Mouse (Mus musculus): ENCODE measurements around the gene Clic1. TPM values are rescaled to one million over a fixed set of nuclear protein-coding genes. Genes with fewer than 3 reads are reported as not detected.

Clic1 gene
- polyA plus RNA-seq, 1 experiment from 2014 or later: 99.6 TPM

- Histone ChIP-seq H3K36me3 (no peaks in the 10 kb centered on the region), H3K4me3 (replicated peaks) (peak within 1 kb of the TSS; percentile 21), H3K27me3 (no peaks in the 10 kb centered on the region), H3K4me1 (replicated peaks) (peaks cover 20% of the 10 kb centered on the region), H3K9ac (replicated peaks) (peak within 1 kb of the TSS; percentile 37; the same call in 1 of the 2 replicates), H3K27ac (no peak within 1 kb of the TSS), H3K4me2 (replicated peaks) (peak within 1 kb of the TSS; percentile 46), H3K9me3 (no peaks in the 10 kb centered on the region)
- 11% methylated on average over 13 of the region's 14 CpGs for WGBS
- ATAC-seq: peak; percentile 48; the same call in 1 of the 2 replicates
Observed at GRCm38 (mm10) chr17:35077786-35078233, 28.0 kb downstream of the Clic1 start, which contains the start of gene Ly6g6d. Ly6g6d (minus strand) TSS chr17:35078065.

- Histone ChIP-seq H3K4me2 (replicated peaks) (no peak overlapping the region), H3K9ac (replicated peaks) (0 out of 2 replicates have a peak overlapping the region, but pooled peaks have one; percentile 14), H3K27me3 (no peaks in the 10 kb centered on the region), H3K36me3 (no peaks in the 10 kb centered on the region), H3K27ac (no peak overlapping the region), H3K9me3 (no peaks in the 10 kb centered on the region), H3K4me3 (replicated peaks) (no peak overlapping the region), H3K4me1 (replicated peaks) (peaks cover 20% of the 10 kb centered on the region)
- no peak for ATAC-seq
- WGBS: 69% methylated on average over 9 of the region's 9 CpGs
Observed at GRCm38 (mm10) chr17:35079778-35080177, 30.0 kb downstream of the Clic1 start.

DNA sequence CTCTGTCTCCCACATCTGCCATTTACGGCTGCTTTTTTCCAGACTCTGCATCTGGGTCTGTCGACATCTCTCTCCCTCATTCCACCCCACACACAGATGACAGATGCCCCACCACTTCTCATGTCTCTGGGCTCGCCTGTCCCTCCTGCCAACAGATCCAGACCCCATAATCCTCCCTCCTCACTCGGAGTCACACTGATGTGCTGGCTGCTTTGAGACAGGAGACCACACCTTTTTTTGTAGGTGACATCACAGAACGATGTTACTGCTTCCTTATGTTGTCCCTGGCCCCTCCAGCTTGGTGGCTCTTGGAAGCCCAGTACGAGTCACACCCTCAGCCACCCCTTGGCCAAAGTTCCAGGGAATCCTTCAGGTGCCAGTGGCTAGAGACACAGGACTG, 30.5 kb downstream of the Clic1 start:
- no peaks in the 10 kb centered on the region for H3K9me3 ChIP-seq
- no peak overlapping the region for H3K4me2 ChIP-seq (replicated peaks)
- ATAC-seq: no peak
- H3K9ac ChIP-seq (replicated peaks): 0 out of 2 replicates have a peak overlapping the region, but pooled peaks have one; percentile 14
- H3K4me1 ChIP-seq (replicated peaks): peaks cover 20% of the 10 kb centered on the region
- WGBS: 71% methylated on average over 6 of the region's 6 CpGs
- H3K27me3 ChIP-seq: no peaks in the 10 kb centered on the region
- no peak overlapping the region for H3K27ac ChIP-seq
- H3K4me3 ChIP-seq (replicated peaks): no peak overlapping the region
- no peaks in the 10 kb centered on the region for H3K36me3 ChIP-seq

- Histone ChIP-seq H3K36me3 (no peaks in the 10 kb centered on the region), H3K9ac (replicated peaks) (peak overlapping the region; percentile 28; the same call in 1 of the 2 replicates), H3K4me3 (replicated peaks) (no peak overlapping the region), H3K27ac (no peak overlapping the region), H3K9me3 (no peaks in the 10 kb centered on the region), H3K4me1 (replicated peaks) (peaks cover 20% of the 10 kb centered on the region), H3K27me3 (peaks cover 1% of the 10 kb centered on the region; the same call in 1 of the 2 replicates), H3K4me2 (replicated peaks) (no peak overlapping the region)
- WGBS: 76% methylated on average over 4 of the region's 4 CpGs
- no peak for ATAC-seq
Observed at GRCm38 (mm10) chr17:35080710-35081109, 30.9 kb downstream of the Clic1 start.

- WGBS: 84% methylated on average over 16 of the region's 16 CpGs
- Histone ChIP-seq H3K9me3 (no peaks in the 10 kb centered on the region), H3K27ac (no peak overlapping the region)
Observed at GRCm38 (mm10) chr17:35082841-35083576, 33.2 kb downstream of the Clic1 start.

GRCm38 (mm10) chr17:35083929-35084497, 34.2 kb downstream of the Clic1 start:
- no peaks in the 10 kb centered on the region for H3K36me3 ChIP-seq
- WGBS: 88% methylated on average over 3 of the region's 3 CpGs

More at GRCm38 (mm10) chr17:35082841-35083576, 33.2 kb downstream of the Clic1 start:
- no peak overlapping the region for H3K9ac ChIP-seq (replicated peaks)
- peaks cover 3% of the 10 kb centered on the region; the same call in 1 of the 2 replicates for H3K27me3 ChIP-seq
- H3K4me2 ChIP-seq (replicated peaks): no peak overlapping the region
- H3K4me3 ChIP-seq (replicated peaks): no peak overlapping the region
- H3K36me3 ChIP-seq: no peaks in the 10 kb centered on the region
- no peak for ATAC-seq
- H3K4me1 ChIP-seq (replicated peaks): peaks cover 3% of the 10 kb centered on the region

GRCm38 (mm10) chr17:35085208-35085865, 35.6 kb downstream of the Clic1 start, which contains the start of gene Ly6g6f:
Ly6g6f (minus strand) TSS chr17:35085610.
- 83% methylated on average over 7 of the region's 7 CpGs for WGBS

More at GRCm38 (mm10) chr17:35083929-35084497, 34.2 kb downstream of the Clic1 start:
- H3K27ac ChIP-seq: no peak overlapping the region
- H3K4me2 ChIP-seq (replicated peaks): no peak overlapping the region
- peaks cover 3% of the 10 kb centered on the region; the same call in 1 of the 2 replicates for H3K27me3 ChIP-seq
- H3K9ac ChIP-seq (replicated peaks): no peak overlapping the region
- no peak for ATAC-seq
- H3K4me1 ChIP-seq (replicated peaks): no peaks in the 10 kb centered on the region
- H3K9me3 ChIP-seq: no peaks in the 10 kb centered on the region
- H3K4me3 ChIP-seq (replicated peaks): no peak overlapping the region

GRCm38 (mm10) chr17:35088151-35088550, 38.4 kb downstream of the Clic1 start:
- Histone ChIP-seq H3K9ac (replicated peaks) (no peak overlapping the region), H3K4me2 (replicated peaks) (no peak overlapping the region; the same call in 1 of the 2 replicates), H3K4me3 (replicated peaks) (no peak overlapping the region), H3K4me1 (replicated peaks) (peaks cover 14% of the 10 kb centered on the region), H3K27me3 (peaks cover 3% of the 10 kb centered on the region; the same call in 1 of the 2 replicates), H3K36me3 (peaks cover 21% of the 10 kb centered on the region), H3K9me3 (no peaks in the 10 kb centered on the region), H3K27ac (no peak overlapping the region)
- WGBS: 56% methylated on average over 2 of the region's 2 CpGs
- no peak for ATAC-seq

More at GRCm38 (mm10) chr17:35085208-35085865, 35.6 kb downstream of the Clic1 start, which contains the start of gene Ly6g6f:
- Histone ChIP-seq H3K9ac (replicated peaks) (no peak within 1 kb of the TSS), H3K27me3 (peaks cover 3% of the 10 kb centered on the region; the same call in 1 of the 2 replicates), H3K9me3 (no peaks in the 10 kb centered on the region), H3K27ac (no peak within 1 kb of the TSS), H3K4me2 (replicated peaks) (no peak within 1 kb of the TSS), H3K36me3 (no peaks in the 10 kb centered on the region), H3K4me1 (replicated peaks) (peaks cover 8% of the 10 kb centered on the region), H3K4me3 (replicated peaks) (no peak within 1 kb of the TSS)
- no peak for ATAC-seq

GRCm38 (mm10) chr17:35088825-35089644, 39.3 kb downstream of the Clic1 start, which contains the start of gene Abhd16a:
Abhd16a (plus strand) TSS chr17:35089263.
- H3K27me3 ChIP-seq: peaks cover 3% of the 10 kb centered on the region; the same call in 1 of the 2 replicates
- 3% methylated on average over 65 of the region's 67 CpGs for WGBS

GRCm38 (mm10) chr17:35090166-35090932, 40.6 kb downstream of the Clic1 start:
- Histone ChIP-seq H3K36me3 (peaks cover 41% of the 10 kb centered on the region), H3K4me3 (replicated peaks) (peak overlapping the region; percentile 58), H3K4me2 (replicated peaks) (peak overlapping the region; percentile 68), H3K4me1 (replicated peaks) (peaks cover 14% of the 10 kb centered on the region), H3K9ac (replicated peaks) (peak overlapping the region; percentile 85), H3K9me3 (no peaks in the 10 kb centered on the region), H3K27ac (peak overlapping the region; percentile 98), H3K27me3 (peaks cover 3% of the 10 kb centered on the region; the same call in 1 of the 2 replicates)
- WGBS: 76% methylated on average over 8 of the region's 8 CpGs
- no peak for ATAC-seq

More at GRCm38 (mm10) chr17:35088825-35089644, 39.3 kb downstream of the Clic1 start, which contains the start of gene Abhd16a:
- peak within 1 kb of the TSS; percentile 85 for H3K9ac ChIP-seq (replicated peaks)
- peaks cover 14% of the 10 kb centered on the region for H3K4me1 ChIP-seq (replicated peaks)
- peaks cover 30% of the 10 kb centered on the region for H3K36me3 ChIP-seq
- H3K9me3 ChIP-seq: no peaks in the 10 kb centered on the region
- peak within 1 kb of the TSS; percentile 98 for H3K27ac ChIP-seq
- ATAC-seq: peak; percentile 99
- peak within 1 kb of the TSS; percentile 68 for H3K4me2 ChIP-seq (replicated peaks)
- peak within 1 kb of the TSS; percentile 58 for H3K4me3 ChIP-seq (replicated peaks)

All from midbrain, embryonic 13.5 days (tissue).